Mouse (Mus musculus) CD4-positive helper T cell, adult 2 months (primary cell): ENCODE results near the gene Heatr5a.

ENCODE experiments used
- DNase-seq: peaks from one replicate; pipeline ENCODE4 v3.0.0-alpha.2; 2012; ENCODE audit warnings: low read depth, missing footprints, low spot score

Heatr5a gene

DNA sequence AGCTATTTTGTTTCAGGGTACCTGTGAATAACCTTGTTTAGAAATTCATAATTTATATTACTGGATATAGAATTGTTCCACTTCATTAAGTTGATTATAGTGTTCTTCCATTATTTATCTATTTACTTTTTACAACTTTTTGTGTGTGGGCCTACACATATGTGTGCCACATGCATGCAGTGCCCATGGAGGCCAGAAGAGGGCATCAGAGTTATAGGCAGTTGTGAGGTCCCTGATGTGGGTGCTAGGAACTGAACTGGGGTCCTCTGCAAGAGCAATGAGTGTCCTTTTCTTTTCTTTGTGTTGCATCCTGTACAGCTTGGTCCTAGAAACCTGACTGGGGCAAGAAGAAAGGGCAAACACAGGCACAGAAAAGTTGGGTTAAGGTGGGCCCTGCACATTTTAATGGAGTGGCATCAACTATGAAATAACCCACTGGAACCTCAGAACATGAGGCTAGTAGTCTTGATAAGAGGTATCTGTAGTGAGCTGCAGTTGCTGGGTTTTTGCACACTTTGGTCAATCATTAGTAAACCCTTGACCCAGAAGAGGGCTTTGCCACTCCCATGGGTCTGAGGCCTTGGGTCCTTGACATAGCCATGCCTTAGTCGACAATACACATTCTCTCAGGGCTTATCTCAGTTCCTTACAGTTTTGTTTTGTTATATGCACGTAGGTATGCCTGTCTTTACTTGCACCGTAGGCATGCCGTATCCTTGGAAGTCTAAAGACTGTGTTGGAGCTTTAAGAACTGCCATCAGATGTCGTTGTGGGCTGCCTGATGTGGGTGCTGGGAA is 1.3 kb upstream of the Heatr5a start:
- DNase-seq, result peak; percentile 15

DNA sequence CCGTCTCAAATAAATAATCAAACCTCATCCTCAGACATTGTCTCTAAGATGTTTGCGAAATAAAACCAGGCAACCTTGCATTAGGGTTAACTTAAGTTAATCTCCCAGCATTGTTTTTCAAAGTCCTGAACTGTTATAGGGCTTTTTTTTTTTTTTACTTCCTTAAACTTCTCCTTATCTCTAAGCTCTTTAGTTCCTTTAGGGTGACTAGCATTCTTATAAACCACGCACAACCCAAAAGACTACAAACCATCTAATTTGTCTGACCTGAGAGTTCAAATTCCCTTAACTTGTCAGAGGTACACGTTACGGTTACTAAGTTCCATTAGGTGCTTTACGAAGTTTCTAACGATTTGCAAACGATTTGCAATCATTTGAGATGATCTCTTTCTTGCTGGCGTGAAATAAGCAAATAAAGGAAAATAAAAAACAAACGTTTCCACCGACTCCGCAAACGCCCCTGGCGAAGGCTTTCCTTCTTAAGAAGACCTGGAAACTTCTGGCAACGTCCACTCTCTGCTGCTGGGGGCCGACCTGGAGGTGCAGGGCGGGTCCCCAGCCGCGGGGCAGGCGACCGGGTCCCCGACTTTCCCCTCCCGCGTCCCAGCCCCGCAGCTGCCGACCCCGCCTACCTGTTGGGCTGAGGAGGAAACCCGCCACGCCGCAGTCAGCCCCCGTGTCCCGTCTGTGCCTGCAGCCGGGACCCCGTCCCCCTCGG is 610 bp downstream of the Heatr5a start:
- DNase-seq, result no peak

DNA sequence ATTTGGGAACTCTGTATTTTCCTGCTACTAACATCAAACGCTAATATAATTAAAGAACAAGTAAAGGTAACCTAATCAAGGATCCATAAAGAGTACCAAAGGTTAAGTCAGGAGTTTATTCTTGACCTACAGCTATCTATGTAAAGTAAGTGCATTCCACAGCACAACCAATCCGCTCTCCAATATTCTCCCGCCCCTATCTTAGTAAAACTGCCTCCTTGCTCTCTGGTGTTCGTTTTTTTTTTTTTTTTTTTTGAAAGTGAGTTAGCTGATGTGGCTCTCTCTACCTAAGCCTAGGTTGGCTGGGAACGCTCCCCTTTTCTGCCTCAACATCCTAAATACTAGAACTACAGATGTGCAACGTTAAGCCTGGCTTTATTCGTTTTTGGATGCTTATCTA is 1.2 kb downstream of the Heatr5a start:
- DNase-seq, result no peak

DNA sequence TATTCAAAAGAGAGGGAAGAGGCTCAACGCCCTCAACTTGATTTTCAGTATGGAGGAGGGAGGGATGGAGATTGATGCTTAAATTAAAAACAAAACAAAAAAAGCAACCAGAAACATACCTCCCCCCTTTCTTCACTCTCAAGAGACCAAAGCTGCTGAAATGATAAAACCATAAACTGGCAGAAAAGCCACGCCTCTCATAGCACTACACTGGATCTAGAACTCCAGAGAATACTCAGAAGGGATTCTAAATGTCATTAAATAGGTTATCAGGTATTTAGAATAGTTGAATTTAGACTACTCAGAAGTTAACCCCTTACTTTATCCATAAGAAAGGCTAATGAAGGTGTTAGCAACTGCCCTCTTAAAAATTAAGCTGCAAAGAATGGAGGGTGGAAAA is 2.0 kb downstream of the Heatr5a start:
- DNase-seq, result no peak

DNA sequence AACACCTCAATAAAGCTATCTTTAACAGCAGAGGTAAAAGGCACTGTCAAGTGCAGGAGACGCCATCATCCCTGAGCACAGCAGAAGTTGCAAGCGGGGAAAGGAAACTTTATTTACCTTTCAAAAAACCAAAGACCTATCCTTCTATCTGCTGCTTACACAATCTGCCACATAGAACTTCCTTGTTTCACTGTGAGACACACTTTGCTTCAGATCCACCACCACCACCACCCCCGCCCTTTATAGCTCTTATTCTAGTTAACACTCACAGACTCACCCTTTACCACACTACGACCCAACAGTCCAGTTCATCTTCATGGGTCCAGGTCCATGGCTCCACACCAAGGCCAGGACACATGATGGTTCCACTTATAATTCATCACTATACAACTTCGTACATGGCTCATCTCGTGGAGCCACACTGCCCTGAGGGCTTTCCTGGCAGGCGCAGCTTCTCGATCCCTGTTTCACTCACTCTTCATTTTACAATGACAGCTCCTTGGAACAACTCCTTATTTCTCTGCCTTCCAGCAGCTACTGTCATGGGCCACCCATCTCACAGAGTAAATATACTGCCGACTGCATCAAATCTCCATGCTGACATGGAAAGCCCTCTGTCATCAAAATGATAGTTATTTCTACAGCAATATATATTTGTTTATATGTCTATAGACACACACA is 3.1 kb downstream of the Heatr5a start:
- no peak for DNase-seq

DNA sequence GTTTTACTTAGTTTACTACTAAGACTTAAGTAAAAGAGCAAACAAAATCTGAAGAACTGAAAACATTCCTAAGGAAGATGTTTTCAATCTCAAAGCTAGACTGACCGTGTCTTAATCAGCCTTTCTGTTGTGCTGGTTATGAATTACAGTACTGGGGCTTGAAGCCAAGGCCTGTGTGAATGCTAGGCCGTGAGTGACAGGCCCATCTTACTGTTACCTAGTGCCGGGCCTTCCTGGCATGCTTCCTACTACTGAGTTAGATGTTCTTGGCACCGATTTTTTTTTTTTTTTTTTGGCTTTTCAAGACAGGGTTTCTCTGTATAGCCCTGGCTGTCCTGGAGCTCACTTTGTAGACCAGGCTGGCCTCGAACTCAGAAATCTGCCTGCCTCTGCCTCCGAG is 13.5 kb downstream of the Heatr5a start:
- no peak for DNase-seq

DNA sequence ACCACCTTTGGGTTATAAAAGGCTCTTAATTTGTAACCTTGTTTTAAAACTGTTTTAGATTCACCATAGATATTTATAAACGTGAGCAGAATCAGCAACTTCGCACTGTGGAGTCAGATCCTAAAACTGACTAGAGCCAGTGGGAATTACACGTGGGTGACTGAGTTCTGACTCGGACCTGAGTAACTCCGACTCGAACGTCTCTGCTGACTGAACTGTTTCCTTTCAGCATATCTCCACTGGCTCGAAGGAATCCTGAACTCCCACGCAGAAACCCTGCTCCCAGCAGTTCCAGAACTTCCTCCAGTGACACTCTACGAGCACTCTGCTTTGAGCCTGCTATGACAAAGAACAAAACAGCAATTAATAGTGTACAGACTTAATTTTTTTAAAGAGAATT is 18.8 kb downstream of the Heatr5a start:
- no peak for DNase-seq

DNA sequence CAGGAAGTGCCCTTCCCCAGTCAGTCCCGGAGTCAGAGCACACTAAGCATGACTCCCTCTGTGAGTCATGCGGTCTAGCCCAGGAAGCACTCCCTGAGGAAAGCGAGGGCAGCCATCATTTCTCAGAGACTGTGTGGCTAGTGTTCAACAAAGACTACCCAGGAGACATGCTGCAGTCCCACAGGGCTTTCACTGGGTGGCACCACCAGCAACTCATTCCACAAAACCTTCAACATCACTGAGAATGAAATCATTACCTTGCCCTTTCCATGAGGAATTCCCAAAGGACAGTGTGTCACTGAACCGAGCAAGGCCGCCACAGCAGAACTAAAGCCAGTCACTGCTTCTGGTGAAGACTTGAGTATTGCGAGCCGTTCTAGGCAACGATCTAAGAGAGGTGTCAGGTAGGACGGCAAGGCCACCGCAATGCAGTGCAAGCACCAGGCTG is 23.6 kb downstream of the Heatr5a start:
- no peak for DNase-seq

DNA sequence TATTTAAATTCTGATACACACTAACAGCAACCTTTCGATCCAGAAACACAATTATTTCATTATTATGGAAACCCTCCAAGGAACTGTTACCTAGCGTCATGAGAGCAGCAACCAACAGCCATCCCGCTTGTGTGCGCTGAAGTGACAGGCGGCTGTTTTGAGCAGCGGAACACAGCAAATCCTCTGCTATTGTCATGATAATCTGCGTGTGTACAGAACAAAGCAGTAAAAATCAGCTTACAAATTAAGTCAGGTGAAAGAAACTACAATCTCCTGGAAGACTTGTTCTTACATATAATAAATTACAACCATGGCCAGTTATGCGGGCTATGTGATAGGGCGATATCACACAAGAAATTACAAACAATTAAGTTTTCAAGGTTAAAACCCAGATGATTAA is 25.8 kb downstream of the Heatr5a start:
- no peak for DNase-seq

DNA sequence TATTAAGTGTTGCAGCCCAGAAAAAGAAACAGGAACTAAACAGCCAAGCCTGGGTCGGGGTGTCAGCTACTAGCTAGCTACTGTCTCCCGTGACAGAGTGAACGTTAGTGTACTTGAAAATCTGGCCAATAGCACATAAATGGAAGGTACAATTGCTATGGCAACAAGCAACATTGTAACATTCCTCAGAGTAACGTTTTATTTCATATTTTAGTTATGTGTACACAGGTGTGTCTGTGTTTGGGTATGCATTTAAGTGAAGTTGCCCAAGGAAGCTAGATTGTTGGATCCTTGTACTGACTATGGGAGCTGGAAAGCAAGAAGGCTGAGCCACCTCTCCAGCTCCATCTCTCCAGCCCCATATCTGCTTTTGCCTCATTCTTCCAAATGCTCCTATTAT is 31.3 kb downstream of the Heatr5a start:
- DNase-seq, result no peak

DNA sequence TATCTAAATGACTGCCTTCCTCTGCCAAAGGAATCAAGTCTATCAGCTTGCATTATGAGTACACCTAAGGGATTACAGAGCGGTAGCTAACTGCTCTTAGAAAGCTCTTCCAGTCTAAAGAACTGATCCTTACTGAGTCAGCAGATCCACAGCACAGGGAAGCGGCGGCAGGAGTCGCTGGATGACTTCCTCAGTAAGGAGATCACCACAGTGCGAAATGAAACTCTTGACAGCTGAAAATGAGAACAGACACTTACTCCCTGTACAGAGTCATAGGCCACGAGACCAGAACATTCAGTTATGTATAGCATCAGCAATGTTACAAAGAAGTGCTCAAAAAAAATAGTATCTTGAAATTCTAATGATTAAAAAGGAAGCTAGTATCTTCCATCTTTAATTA is 33.2 kb downstream of the Heatr5a start:
- no peak for DNase-seq

DNA sequence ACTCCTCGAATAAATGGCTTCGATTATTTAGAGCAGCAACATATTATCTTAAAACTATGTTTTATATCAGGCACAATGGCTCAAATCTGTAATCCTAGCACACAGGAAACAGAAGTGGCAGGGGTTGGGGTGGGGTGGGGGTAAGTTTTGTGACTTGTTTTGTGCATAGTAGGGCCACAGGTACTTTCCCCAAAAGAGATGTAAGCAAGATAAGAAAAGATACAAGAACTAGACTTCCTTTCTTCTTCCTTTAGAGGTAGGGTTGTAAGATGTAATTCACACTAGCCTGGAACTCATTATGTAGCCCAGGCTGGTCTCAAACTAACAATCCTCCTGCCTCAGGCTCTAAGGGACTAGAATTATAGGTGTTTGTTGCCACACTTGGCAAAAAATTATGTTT is 41.5 kb downstream of the Heatr5a start:
- peak; percentile 15 for DNase-seq

DNA sequence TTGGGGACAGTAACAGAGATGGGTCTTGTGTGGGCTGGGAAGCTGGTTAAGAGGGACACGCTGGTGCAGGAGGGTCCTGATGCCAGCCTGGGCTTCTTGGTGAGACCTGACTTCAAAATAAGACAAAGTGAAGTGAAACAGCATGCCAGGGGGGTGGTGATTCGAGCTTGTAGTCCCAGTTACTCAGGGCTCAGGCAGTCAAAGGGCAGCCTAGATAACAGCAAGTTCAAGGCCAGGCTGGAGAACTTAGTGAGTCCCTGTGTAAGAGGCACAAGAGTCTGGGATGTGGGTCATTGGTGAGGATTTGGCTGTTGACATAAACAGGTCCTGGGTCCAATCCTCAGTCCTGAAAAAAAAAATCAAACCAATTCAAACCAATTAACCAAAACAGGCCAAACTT is 53.9 kb downstream of the Heatr5a start:
- no peak for DNase-seq

DNA sequence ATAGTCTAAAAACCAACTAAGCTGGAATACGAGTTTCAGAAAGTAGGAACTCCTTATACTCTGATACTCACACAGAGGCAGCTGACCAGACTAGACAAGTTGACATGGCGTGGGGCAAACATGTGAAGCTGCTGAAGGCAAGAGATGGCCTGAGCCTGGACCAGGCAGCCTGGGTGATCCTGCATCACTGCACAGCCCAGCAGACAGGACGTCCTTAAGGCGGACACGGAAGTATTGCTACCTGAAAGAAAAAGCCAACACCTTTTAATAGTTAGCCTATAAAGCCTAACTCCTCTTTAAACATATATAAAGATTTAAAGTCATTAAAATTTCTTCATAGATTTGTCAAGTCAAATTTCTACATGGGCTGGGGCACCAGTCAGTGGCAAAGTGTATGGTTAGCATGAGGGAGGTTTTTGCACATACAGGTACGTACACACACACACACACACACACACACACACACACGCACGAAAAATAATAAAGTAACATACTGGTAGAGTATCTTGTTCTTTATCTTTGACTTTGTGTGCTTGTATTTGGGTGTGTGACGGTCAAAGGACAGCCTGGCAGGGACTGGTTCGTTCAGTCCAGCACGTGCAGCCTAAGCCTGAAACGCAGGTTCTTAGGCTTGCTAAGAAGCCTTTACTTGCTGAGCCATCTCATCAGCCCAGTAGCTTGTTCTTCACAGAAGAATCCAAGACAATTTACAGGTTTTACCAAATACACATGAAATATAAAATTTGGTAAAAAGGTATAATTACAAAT is 56.0 kb downstream of the Heatr5a start:
- no peak for DNase-seq

DNA sequence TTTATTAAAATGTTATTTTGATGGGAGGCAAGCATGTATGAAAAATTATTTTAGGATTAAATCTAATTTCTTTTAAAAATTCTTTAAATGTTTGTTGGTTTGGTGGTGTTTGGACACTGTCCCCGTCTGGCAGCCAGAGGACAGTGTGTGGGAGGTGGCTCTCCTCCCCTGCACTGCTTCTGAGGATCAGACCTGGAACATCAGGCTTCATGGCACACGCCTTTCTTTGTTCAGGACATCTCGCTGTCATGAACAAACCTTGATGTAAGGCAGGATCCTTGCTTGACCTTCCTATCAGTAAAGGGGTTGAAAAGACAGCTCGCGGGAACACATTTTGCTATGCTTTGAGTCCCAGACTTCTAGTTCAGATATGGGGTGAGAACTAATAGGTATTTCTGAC is 61.9 kb downstream of the Heatr5a start:
- no peak for DNase-seq

DNA sequence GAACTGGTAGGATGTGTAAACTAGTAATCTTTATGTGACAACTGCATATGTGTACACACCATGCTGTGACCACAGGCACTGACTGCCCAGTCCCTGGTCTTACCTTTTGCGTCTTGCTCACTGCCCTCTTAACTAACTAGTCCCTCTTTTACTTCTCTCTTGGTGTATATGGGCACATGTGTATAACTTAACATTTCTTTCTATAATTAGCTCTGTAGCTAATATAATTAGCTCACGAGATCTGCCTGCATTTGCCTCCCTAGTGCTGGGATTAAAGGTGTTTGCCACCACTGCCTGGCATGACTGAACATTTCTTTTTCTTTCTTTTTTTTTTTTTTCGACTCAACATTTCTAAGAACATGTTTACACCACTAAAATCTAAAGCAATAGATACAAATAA is 63.6 kb downstream of the Heatr5a start:
- DNase-seq, result no peak

DNA sequence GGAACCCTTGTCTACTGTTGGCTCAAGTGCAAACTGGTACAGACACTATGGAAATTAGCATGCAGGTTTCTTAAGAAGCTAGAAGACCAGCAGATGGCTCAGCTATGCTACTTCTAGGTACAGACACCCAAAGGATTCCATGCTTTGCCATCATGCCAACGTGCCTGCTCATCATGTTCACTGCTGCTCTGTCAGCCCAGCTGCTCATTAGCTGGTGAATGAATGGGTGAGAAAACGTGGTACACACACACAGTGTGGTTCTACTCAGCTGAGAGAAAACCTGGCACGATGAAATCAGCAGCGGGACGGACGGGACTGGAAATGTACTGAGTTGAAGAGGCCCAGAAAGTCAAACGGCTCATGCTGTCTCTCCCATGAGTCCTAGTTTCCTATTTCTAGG is 70.6 kb downstream of the Heatr5a start:
- no peak for DNase-seq

DNA sequence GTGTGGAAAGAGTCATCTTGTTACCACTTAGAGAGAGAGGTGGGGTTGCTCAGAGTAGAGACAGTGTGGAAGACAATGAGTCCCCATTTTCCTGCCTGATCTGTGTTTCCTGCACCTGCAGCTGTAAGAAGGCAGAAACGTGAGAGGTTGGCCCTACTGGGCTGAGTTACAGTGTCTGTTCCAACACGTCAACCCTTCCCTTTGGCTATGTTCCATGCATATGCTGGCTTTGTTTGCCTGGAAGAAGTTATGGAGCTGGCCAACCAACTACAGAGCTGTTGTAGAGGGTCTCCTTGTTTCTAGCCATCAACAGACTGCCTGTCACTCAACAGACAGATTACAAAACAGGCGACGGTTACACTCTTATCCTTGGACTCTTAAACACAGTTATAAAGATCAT is 74.2 kb downstream of the Heatr5a start:
- DNase-seq, result no peak

DNA sequence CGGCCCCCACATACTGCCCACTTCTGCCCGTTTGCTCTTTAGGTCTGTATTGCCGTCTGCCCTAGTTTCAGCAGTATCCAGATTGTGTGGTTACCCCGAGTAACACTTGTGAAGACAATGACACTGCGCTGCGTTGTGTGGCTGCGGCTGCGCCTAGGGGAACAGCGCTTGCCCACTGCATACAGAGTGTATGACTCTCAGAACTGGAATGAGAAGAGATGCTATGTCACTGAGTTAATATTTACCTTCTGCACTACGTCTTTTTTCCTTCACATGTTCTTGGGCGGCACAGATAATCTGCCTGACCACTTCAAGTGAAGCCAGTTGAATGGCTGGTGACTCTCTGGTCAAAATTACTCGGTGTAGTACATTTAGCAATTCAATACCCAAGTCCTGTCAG is 82.5 kb downstream of the Heatr5a start:
- peak; percentile 31 for DNase-seq

DNA sequence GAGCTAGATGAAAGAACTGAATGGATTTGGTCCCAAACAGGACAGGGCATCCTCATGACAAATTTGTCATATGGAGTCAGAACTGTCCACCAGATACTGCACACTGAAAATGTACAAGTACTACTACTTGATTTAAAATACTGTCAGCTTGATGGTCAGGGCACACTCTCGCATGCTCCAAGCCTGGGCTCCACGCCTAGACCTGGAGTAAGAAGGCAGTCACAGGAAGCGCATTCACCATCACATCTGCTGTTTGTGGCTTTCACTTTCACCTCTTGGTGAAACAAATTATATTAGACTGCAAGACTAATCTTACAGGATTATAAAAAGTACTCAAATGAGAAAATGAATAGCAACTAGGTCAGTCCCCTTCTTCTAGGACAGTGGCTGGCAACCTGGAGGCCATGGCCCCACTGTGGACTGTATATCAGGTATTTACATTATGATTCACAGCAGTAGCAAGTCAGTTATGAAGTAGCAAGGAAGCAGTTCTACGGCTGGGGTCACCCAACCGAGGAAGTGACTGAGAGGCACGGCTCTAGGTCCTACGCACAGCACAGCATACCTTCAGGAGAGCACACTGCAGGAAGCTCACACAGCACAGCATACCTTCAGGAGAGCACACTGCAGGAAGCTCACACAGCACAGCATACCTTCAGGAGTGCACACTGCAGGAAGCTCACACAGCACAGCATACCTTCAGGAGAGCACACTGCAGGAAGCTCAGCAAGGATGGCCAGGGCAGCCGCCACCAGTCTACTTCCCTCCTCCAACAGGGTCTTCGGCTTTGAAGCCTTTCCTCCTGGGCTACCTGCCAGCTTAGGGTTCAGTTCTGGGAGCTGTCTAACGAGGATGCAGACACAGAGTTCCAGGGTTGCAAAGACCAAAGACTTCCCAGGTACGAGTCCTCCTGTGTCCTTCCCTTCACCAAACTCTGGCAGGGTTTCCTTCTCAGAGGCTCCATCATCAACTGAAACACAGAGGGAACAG is 83.5 kb downstream of the Heatr5a start:
- DNase-seq, result peak; percentile 76

DNA sequence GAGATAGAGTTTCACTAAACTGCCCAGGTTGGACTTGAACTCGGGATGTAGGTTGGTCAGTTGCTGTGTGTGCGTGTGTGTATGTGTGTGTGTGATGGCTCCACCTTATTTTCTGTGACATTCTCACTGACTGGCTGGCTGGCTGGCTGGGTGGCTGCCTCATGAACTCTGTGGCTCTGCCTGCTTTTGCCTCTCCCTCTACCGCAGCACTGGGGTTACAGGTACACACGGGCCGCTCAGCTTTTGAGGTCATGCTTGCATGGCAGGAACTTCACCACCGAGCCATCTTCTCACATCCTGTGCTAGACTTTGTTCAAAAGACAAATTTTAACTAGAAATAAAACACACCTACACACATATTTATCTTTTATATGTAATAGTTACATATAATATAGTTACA is 84.8 kb downstream of the Heatr5a start:
- peak; percentile 84 for DNase-seq
